ENCODE assay signal across 8 mouse cellular contexts in the genomic region with DNA sequence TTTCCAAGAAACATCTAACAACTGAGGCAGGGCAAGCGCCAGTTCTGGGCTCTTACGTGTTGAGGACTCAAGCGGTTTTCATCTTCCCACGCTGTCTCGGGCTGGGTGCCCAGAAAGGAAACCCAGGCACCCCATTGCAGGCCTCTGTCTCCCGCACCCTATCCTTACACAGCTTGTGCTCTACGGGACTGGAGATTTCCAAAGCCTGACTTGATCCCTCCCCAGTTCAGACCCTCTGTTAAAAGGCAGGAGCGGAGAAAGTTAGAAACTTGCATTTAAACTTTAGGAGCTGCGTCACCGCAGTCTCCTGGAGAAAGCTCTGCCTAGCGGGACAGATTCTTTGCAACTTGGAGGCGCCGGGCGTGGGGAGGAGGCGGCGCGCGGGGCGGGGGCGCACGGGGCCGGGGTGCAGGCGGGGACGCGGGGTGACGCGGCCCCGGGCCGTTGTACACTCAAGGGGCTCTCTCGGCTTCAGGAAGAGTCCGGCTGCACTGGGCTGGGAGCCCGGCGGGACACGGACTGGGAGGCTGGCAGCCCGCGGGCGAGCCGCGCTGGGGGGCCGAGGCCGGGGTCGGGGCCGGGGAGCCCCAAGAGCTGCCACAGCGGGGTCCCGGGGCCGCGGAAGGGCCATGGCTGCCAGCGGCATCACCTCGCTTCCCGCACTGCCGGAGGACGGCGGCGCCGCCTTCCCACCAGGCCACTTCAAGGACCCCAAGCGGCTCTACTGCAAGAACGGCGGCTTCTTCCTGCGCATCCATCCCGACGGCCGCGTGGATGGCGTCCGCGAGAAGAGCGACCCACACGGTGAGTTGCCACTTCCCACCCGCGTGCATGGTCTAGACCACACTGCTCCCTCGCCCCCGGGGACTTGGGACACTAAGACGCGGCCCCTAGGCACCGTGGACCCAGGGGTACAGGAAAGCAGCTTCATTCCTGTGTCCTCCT. TPM values are rescaled to one million over a fixed set of nuclear protein-coding genes. Genes with fewer than 3 reads are reported as not detected.
DNase-seq lines count a peak whose midpoint lies in the region; ATAC-seq and TF ChIP-seq lines count a peak whose summit lies in the region.

A gene (plus strand): TSS at position 126 of the 945 bp plus-strand sequence.

- no peaks in the 10 kb centered on the region for H3K9me3 ChIP-seq in heart, embryonic 15.5 days (replicated peaks)
- no peaks in the 10 kb centered on the region for H3K9me3 ChIP-seq in lung, postnatal 0 days (ENCODE audit: low read length)

- POLR2A ChIA-PET in Patski (lab: Charles Lee) = no interaction called here

- DNase-seq in 3134 (ENCODE audit: extremely low read depth, insufficient read length, low spot score) (peak; percentile 30), Patski (ENCODE audit: low read depth, low spot score) (no peak)
- peak; percentile 74 for DNase-seq in fibroblast of lung, adult 2 months (ENCODE audit: low read depth)
- peak; percentile 17 to 41 for DNase-seq in layer of hippocampus, adult 18-20 months (ENCODE audit: low spot score in 2 of 2)
- DNase-seq in lung, postnatal 0 days (ENCODE audit: low spot score) = peak; percentile 59
- peak; percentile 43 for DNase-seq in right cerebral cortex, postnatal 25 days
- DNase-seq in c-Kit-positive CD71-positive TER-119-positive erythroid progenitor cells, embryonic 14.5 days (ENCODE audit: low spot score) = no peak

- H3K4me1 ChIP-seq in heart, embryonic 15.5 days (replicated peaks) = peaks cover 14% of the 10 kb centered on the region
- H3K4me1 ChIP-seq in lung, postnatal 0 days (ENCODE audit: insufficient read depth, low read depth, low read length) = peaks cover 7% of the 10 kb centered on the region; the same call in 1 of the 2 replicates

- WGBS in heart, embryonic 15.5 days = 1% methylated on average over 74 of the region's 75 CpGs
- WGBS in lung, postnatal 0 days = under 1% methylated on average over 41 of the region's 75 CpGs

- peak within 1 kb of the TSS; percentile 68 for H3K9ac ChIP-seq in heart, embryonic 15.5 days
- peak within 1 kb of the TSS; percentile 54 for H3K9ac ChIP-seq in lung, postnatal 0 days (replicated peaks; ENCODE audit: low read depth)

- TF ChIP-seq CTCF in Patski (IDR thresholded peaks at IDR 0.05) = no peak
- TF ChIP-seq CTCF in lung, postnatal 0 days (IDR thresholded peaks at IDR 0.05) = no peak

- H3K27ac ChIP-seq in heart, embryonic 15.5 days = peak within 1 kb of the TSS; percentile 52
- H3K27ac ChIP-seq in lung, postnatal 0 days (ENCODE audit: low read length) = peak within 1 kb of the TSS; percentile 69

- H3K4me2 ChIP-seq in heart, embryonic 15.5 days = peak within 1 kb of the TSS; percentile 99
- peak within 1 kb of the TSS; percentile 94 for H3K4me2 ChIP-seq in lung, postnatal 0 days (replicated peaks; ENCODE audit: low read depth, low read length)

- H3K36me3 ChIP-seq in heart, embryonic 15.5 days = no peaks in the 10 kb centered on the region
- no peaks in the 10 kb centered on the region for H3K36me3 ChIP-seq in lung, postnatal 0 days (ENCODE audit: insufficient read depth, low read length)

- peak within 1 kb of the TSS; percentile 75 for H3K4me3 ChIP-seq in heart, embryonic 15.5 days
- H3K4me3 ChIP-seq in lung, postnatal 0 days (ENCODE audit: low read depth, low read length) = peak within 1 kb of the TSS; percentile 62

- in situ Hi-C loops in Patski (cut with MboI; ENCODE audit: low pct_unique_long_range_greater_than_20kb) = no loop called here

- CTCF ChIA-PET in Patski (lab: Charles Lee) = interaction anchor here (0.6 to 3.0 kb wide), 4 partner anchors 14 to 66 kb away, joined by 3 to 10 read pairs (median 6); no protein-coding TSS in a partner anchor

- peak; percentile 67 for ATAC-seq in Patski
- ATAC-seq in heart, embryonic 15.5 days (replicated peaks; ENCODE audit: insufficient number of reproducible peaks, insufficient read depth, low FRiP score, low read depth) = peak; percentile 71
- peak; percentile 83 for ATAC-seq in lung, postnatal 0 days

- no peaks in the 10 kb centered on the region for H3K27me3 ChIP-seq in Patski
- H3K27me3 ChIP-seq in heart, embryonic 15.5 days = peaks cover 25% of the 10 kb centered on the region
- peaks cover 10% of the 10 kb centered on the region; the same call in 1 of the 2 replicates for H3K27me3 ChIP-seq in lung, postnatal 0 days (replicated peaks; ENCODE audit: insufficient read depth, low read length)

- TF ChIP-seq EP300 in lung, postnatal 0 days (IDR thresholded peaks at IDR 0.05) = no peak

RNA-seq across cellular contexts. Expression of the gene that starts here (rescaled TPM):
- polyA plus RNA-seq in Patski (2021) = 1.3 TPM
- polyA plus RNA-seq in heart, embryonic 15.5 days (2015; fragmentation: Nextera tagmentation; extraction: Ambion mirVana) = 1.4 and 2.1 TPM in 2 replicates
- total RNA-seq in layer of hippocampus, adult 18-20 months (2021) = 10 to 100 TPM in 1 of 2 experiments, 1 to 10 TPM in 1; 8.4 to 11.4 TPM
- 1.5 and 2.1 TPM in 2 replicates for polyA plus RNA-seq in lung, postnatal 0 days (2015; fragmentation: Nextera tagmentation; extraction: Ambion mirVana)

Comparison
In these comparisons a context has a peak if more than half of its experiments do, and no peak if none do; other contexts are left out.
1. DNase-seq: peak in 3134 (single experiment), fibroblast of lung, adult 2 months (single experiment), layer of hippocampus, adult 18-20 months (2 of 2), lung, postnatal 0 days (single experiment) and right cerebral cortex, postnatal 25 days (single experiment); none in Patski (single experiment) and c-Kit-positive CD71-positive TER-119-positive erythroid progenitor cells, embryonic 14.5 days (single experiment).
2. Peak in every context shown above with its lines, with median percentiles within 50 percentile points of each other: ATAC-seq.